Mouse (Mus musculus): ENCODE data around the gene Gm10447.

- no peak for TF ChIP-seq CTCF (IDR thresholded peaks at IDR 0.05; ENCODE audit: low read depth, low read length)
- TF ChIP-seq TAL1 (conservative IDR thresholded peaks at IDR 0.05; ENCODE audit: low read depth, low read length), result no peak
- TF ChIP-seq POLR2AphosphoS5 (IDR thresholded peaks at IDR 0.05; ENCODE audit: insufficient replicate concordance, low read depth, low read length), result no peak
These were observed 12.5 kb upstream of the Gm10447 start for GRCm38 (mm10) chr11:53469294-53469967.

Measured in G1E (cell line).